Comparison of ENCODE assay signal across 8 mouse cellular contexts in genomic region chr12:86641763-86642162, GRCm38 (mm10). TPM values are rescaled to one million over a fixed set of nuclear protein-coding genes. Genes with fewer than 3 reads are reported as not detected.
DNase-seq lines count a peak whose midpoint lies in the region.

No protein-coding gene starts in this region.

- DNase-seq in adrenal gland, postnatal 25 days: peak; percentile 12
- no peak for DNase-seq in adrenal gland, postnatal 4 days (ENCODE audit: low spot score in 2 of 2)
- peak; percentile 62 for DNase-seq in layer of hippocampus, adult 11-12 months (ENCODE audit: low spot score)
- no peak for DNase-seq in layer of hippocampus, adult 9-10 months (ENCODE audit: low spot score)
- DNase-seq in ES-CJ7 (ENCODE audit: low read depth, low spot score): peak; percentile 49
- DNase-seq in induced T-regulatory cell, adult 2 months (ENCODE audit: low read depth): peak; percentile 43
- DNase-seq in spleen, postnatal 36 days (ENCODE audit: low spot score in 2 of 2): no peak
- DNase-seq in urinary bladder, adult 2 months (ENCODE audit: low spot score): no peak

RNA-seq across cellular contexts. Expression of gene Vash1, which starts 36.7 kb away (rescaled TPM):
- 4.3 and 5.6 TPM in 2 replicates for total RNA-seq in adrenal gland, postnatal 25 days (2021)
- 10 to 100 TPM; 22.0 to 24.4 TPM for total RNA-seq in adrenal gland, postnatal 4 days (2021)
- polyA plus RNA-seq in urinary bladder, adult 2 months (2012; rRNA removed): 1.3 and 1.8 TPM in 2 replicates

Comparison
In these comparisons a context has a peak if more than half of its experiments do, and no peak if none do; other contexts are left out.
1. DNase-seq: peak in adrenal gland, postnatal 25 days (single experiment), layer of hippocampus, adult 11-12 months (single experiment), ES-CJ7 (single experiment) and induced T-regulatory cell, adult 2 months (single experiment); none in adrenal gland, postnatal 4 days (0 of 2), layer of hippocampus, adult 9-10 months (single experiment), spleen, postnatal 36 days (0 of 2) and urinary bladder, adult 2 months (single experiment).